Comparison of ENCODE assay signal across 8 mouse cellular contexts in genomic region chr19:23400485-23400884, GRCm38 (mm10). TPM values are rescaled to one million over a fixed set of nuclear protein-coding genes. Genes with fewer than 3 reads are reported as not detected.
A peak's percentile ranks its signal among the peaks of the same experiment; 100 is the strongest.
DNase-seq lines count a peak whose midpoint lies in the region.

No protein-coding gene starts in this region.

- intact Hi-C loops in heart, postnatal 25 days (cut with DNase I) = no loop called here
- intact Hi-C loops in left cerebral cortex, postnatal 14 days (cut with DNase I) = no loop called here

- peak; percentile 27 for DNase-seq in adrenal gland, adult 2 months
- no peak for DNase-seq in adrenal gland, postnatal 4 days (ENCODE audit: low spot score in 2 of 2)
- DNase-seq in layer of hippocampus, adult 11-12 months (ENCODE audit: low spot score) = peak; percentile 13
- DNase-seq in layer of hippocampus, adult 9-11 months = no peak
- DNase-seq in heart, postnatal 25 days (ENCODE audit: low spot score) = peak; percentile 39
- peak; percentile 48 for DNase-seq in ovary, postnatal 14 days (ENCODE audit: low spot score)
- no peak for DNase-seq in right cerebral cortex, postnatal 14 days
- no peak for DNase-seq in left cerebral cortex, postnatal 14 days (ENCODE audit: low spot score in 2 of 2)

RNA-seq across cellular contexts. Expression of gene Mamdc2, which starts 47.8 kb away (rescaled TPM):
- total RNA-seq in adrenal gland, adult 2 months (2021) = 1 to 10 TPM; 1.6 to 1.8 TPM
- polyA plus RNA-seq in adrenal gland, adult 2 months (2012; rRNA removed) = 2.4 and 3.2 TPM in 2 replicates
- 1 to 10 TPM; 1.3 to 1.4 TPM for total RNA-seq in adrenal gland, postnatal 4 days (2021)
- 1 to 10 TPM; 2.0 to 2.7 TPM for total RNA-seq in heart, postnatal 25 days (2021)
- 1 to 10 TPM; 1.5 to 1.6 TPM for total RNA-seq in left cerebral cortex, postnatal 14 days (2021)

Comparison
In these comparisons a context has a peak if more than half of its experiments do, and no peak if none do; other contexts are left out.
1. DNase-seq: peak in adrenal gland, adult 2 months (single experiment), layer of hippocampus, adult 11-12 months (single experiment), heart, postnatal 25 days (single experiment) and ovary, postnatal 14 days (single experiment); none in adrenal gland, postnatal 4 days (0 of 2), layer of hippocampus, adult 9-11 months (single experiment), right cerebral cortex, postnatal 14 days (single experiment) and left cerebral cortex, postnatal 14 days (0 of 2).